Mouse (Mus musculus) lung, postnatal 0 days (tissue): ENCODE measurements around the gene Slc25a25.

Source experiments
- CTCF ChIP-seq: IDR thresholded peaks from 2 replicates; pipeline ENCODE4 v1.5.1; 2016; ENCODE audit warnings: antibody characterized with exemption, mild to moderate bottlenecking
- EP300 ChIP-seq: IDR thresholded peaks from 2 replicates; pipeline ENCODE4 v1.6.1; 2016; ENCODE audit warnings: antibody characterized with exemption, mild to moderate bottlenecking, control low read depth

DNA sequence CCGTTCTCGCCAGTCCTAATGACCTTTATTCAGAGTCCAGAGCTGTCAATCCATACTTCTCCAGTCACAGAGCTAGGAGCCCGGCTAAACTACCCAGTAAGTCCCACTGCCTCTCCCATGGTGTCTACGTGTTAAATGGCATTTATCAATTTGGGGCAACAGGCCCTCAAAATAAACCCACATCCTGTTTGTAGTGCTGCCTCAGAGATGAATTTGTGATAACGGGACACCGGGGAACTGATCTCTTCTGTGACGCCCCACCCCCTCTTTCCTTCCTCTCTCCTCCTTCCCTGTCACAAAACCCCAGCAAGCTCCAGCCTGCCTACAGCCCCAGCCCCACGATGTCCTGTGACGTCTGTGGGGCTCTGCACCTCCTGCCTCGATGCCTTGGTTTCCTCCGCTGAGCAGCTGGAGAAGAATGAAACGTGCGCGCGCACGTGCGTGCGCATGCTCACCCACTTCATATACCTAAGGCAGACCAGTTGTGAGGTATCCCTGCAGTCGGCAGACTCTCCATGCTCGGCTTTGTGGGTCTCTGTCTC, 44.0 kb upstream of the Slc25a25 start:
- TF ChIP-seq CTCF (no peak), EP300 (peak; percentile 51; the same call in 1 of the 2 replicates)
